Mouse (Mus musculus) lung, embryonic 16.5 days (tissue): ENCODE measurements around the gene Meox1. TPM values are rescaled to one million over a fixed set of nuclear protein-coding genes. Genes with fewer than 3 reads are reported as not detected.
A peak's percentile ranks its signal among the peaks of the same experiment; 100 is the strongest.

Source experiments
- ATAC-seq: fragments of 200-750 bp; cut with Nextera tagmentation; 2 replicates; pipeline ENCODE4 v1.8.0; 2017; ENCODE audit warnings: low read depth, mild to moderate bottlenecking, moderate library complexity
- H3K27ac ChIP-seq: fragments of 300-500 bp; sonication (generic); 2 replicates; pipeline ENCODE4 v1.5.1; 2014; ENCODE audit warnings: mild to moderate bottlenecking, control low read depth, low read length
- H3K27me3 ChIP-seq: fragments of 300-500 bp; sonication (generic); 2 replicates; pipeline ENCODE4 v1.6.1; 2014; ENCODE audit warnings: low read depth, low read length, mixed read lengths; ENCODE audit not compliant: control insufficient read depth, insufficient read depth
- H3K36me3 ChIP-seq: fragments of 300-500 bp; sonication (generic); 2 replicates; pipeline ENCODE4 v1.6.1; 2014; ENCODE audit warnings: low read length; ENCODE audit not compliant: control insufficient read depth, insufficient read depth
- H3K4me1 ChIP-seq: fragments of 300-500 bp; sonication (generic); replicated peaks from 2 replicates; pipeline ENCODE4 v1.6.1; 2014; ENCODE audit warnings: low read length, mixed read lengths; ENCODE audit not compliant: control insufficient read depth, insufficient read depth
- H3K4me2 ChIP-seq: fragments of 300-500 bp; sonication (generic); 2 replicates; pipeline ENCODE4 v1.6.1; 2014; ENCODE audit warnings: low read depth, low read length, control low read depth
- H3K4me3 ChIP-seq: fragments of 300-500 bp; sonication (generic); 2 replicates; pipeline ENCODE4 v1.5.1; 2014; ENCODE audit warnings: mild to moderate bottlenecking, low read length, control low read depth
- H3K9ac ChIP-seq: fragments of 300-500 bp; sonication (generic); 2 replicates; pipeline ENCODE4 v1.6.1; 2014; ENCODE audit warnings: low read length, control low read depth
- H3K9me3 ChIP-seq: fragments of 300-500 bp; sonication (generic); 2 replicates; pipeline ENCODE4 v1.6.1; 2016; ENCODE audit warnings: low read length; ENCODE audit not compliant: control insufficient read depth
- WGBS: fragments of 180-500 bp; shearing (Covaris S2); extraction: QIAGEN DNeasy Blood & Tissue Kit; methylation state at CpG from one replicate; pipeline ENCODE4 v1.1.7; 2014; 5-methylcytosine and 5-hydroxymethylcytosine counted together
- polyA plus RNA-seq: library from polyadenylated mRNA; unstranded; fragments of >200 nt; fragmentation: Nextera tagmentation; extraction: Ambion mirVana; gene quantifications from 2 replicates; pipeline ENCODE4 v1.2.1, GENCODE M21; 2015

The Meox1 gene
- polyA plus RNA-seq, 1 experiment from 2014 or later: 11.7 TPM

DNA sequence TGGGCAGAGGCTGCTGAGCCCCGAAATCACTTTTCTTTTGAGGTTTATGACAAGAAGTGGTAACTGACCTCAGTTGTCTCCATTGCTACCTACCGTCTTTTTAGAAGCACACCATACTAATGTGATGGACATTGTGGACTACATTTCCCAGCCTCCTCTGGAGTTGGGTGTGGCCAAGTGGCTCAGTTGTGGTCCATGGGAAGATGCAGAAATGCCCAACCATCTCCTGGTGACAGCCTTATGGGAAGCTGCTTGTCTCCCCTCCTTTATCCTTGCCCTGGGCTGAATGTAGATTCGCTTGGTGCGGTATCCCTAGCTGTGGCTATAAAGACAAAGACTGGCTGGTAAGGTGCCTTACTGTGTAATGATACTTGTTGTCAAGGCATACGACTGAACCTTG, 46.7 kb downstream of the Meox1 start:
- ATAC-seq: no peak
- WGBS: 86% methylated on average over 5 of the region's 5 CpGs
- no peaks in the 10 kb centered on the region for H3K9me3 ChIP-seq
- H3K9ac ChIP-seq: no peak overlapping the region
- H3K27me3 ChIP-seq: no peaks in the 10 kb centered on the region
- H3K4me1 ChIP-seq: peaks cover 10% of the 10 kb centered on the region
- no peaks in the 10 kb centered on the region for H3K36me3 ChIP-seq
- H3K27ac ChIP-seq: no peak overlapping the region
- no peak overlapping the region for H3K4me3 ChIP-seq
- H3K4me2 ChIP-seq: no peak overlapping the region

DNA sequence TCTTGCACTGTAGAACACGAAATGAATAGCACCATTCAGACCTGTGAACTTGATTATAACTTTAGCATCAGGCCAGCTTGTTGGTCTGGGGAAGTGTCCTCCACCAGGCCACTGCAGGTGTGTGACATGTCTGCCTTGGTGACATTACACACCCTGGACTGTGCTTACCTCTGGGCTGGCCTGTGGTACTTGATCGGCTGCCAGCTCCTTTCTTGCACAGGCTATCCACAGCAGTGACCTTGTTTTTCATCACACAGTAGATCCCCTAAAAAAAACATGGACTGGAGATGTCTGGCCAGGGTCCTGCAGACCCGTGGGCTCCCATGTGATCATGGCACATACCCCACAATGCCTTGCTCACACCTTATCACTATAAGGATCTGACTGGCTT, 51.4 kb downstream of the Meox1 start:
- peak; percentile 39; the same call in 1 of the 2 replicates for ATAC-seq
- Histone ChIP-seq H3K9me3 (peaks cover 3% of the 10 kb centered on the region), H3K27ac (peak overlapping the region; percentile 80), H3K4me2 (no peak overlapping the region), H3K4me3 (no peak overlapping the region), H3K4me1 (peaks cover 8% of the 10 kb centered on the region), H3K36me3 (no peaks in the 10 kb centered on the region), H3K9ac (no peak overlapping the region), H3K27me3 (no peaks in the 10 kb centered on the region)
- WGBS: 71% methylated on average over 3 of the region's 3 CpGs

DNA sequence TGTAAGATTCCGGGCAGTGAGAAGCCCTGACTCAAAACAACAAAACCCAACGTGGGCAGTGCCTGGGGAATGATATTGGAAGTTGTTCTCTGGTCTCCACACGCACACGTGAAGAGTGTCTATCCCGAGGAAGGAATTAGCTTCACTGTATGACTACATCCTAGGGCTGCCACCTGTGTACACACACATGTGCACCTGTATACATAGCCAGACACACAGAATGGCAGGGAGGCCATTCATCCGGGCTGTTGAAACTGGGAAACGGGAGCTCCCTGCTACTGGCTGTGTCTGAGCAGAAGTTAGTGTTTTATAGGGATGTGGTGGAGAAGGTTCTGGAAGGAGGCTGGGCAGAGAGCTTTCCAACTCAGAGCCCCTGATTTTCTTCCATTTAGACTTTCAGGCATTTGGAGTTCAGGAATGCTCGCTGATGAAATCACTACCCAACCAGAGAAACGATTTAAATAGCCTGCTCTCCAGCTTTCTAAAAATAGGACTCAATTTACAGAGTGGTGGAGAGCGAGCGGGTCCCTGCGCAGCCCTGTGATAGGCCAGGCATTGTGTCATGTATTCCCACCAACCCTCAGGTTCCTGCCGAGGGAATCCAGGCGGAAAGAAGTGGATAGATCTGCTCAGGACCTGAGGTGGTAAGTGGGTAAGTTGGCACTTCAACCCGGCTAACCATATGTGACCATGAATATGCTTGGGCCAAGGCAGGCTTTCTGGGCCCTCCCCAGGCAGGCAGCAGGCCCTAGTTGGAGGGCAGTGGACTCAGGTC, 52.0 kb downstream of the Meox1 start:
- Histone ChIP-seq H3K27me3 (no peaks in the 10 kb centered on the region), H3K9me3 (peaks cover 3% of the 10 kb centered on the region), H3K9ac (peak overlapping the region; percentile 14; the same call in 1 of the 2 replicates), H3K4me3 (no peak overlapping the region), H3K27ac (peak overlapping the region; percentile 80), H3K4me2 (no peak overlapping the region), H3K4me1 (peaks cover 8% of the 10 kb centered on the region), H3K36me3 (no peaks in the 10 kb centered on the region)
- ATAC-seq: peak; percentile 87
- WGBS: 47% methylated on average over 15 of the region's 15 CpGs

DNA sequence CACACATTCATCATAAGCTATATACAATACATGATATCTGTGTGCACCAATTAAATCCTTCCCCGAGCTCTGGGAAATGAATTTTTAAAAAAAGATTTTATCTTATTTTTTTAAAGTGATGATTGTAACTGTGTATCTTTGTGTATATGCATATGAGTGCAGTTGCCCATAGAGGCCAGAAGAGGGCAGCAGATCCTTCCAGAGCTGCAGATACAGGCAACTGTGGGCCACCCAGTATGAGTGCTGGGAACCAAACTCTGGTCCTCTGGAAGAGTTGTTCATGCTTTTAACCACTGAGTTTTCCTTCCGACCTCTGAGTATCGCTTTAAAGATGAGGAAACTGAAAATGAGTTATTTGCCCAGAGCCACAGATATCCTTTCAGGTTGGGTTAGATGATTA, 53.8 kb downstream of the Meox1 start:
- H3K9ac ChIP-seq: no peak overlapping the region
- H3K27me3 ChIP-seq: no peaks in the 10 kb centered on the region
- H3K9me3 ChIP-seq: peaks cover 3% of the 10 kb centered on the region
- no peak overlapping the region for H3K4me3 ChIP-seq
- H3K4me1 ChIP-seq: peaks cover 8% of the 10 kb centered on the region
- no peak overlapping the region for H3K27ac ChIP-seq
- no peak for ATAC-seq
- WGBS: 97% methylated on average over 3 of the region's 3 CpGs
- no peak overlapping the region for H3K4me2 ChIP-seq
- no peaks in the 10 kb centered on the region for H3K36me3 ChIP-seq

GRCm38 (mm10) chr11:101839426-101839825, 54.7 kb downstream of the Meox1 start:
- Histone ChIP-seq H3K4me2 (no peak overlapping the region), H3K27ac (no peak overlapping the region), H3K4me3 (no peak overlapping the region), H3K27me3 (no peaks in the 10 kb centered on the region), H3K4me1 (peaks cover 8% of the 10 kb centered on the region), H3K9ac (no peak overlapping the region), H3K9me3 (peaks cover 3% of the 10 kb centered on the region), H3K36me3 (no peaks in the 10 kb centered on the region)
- no peak for ATAC-seq
- 52% methylated on average over 5 of the region's 8 CpGs for WGBS

DNA sequence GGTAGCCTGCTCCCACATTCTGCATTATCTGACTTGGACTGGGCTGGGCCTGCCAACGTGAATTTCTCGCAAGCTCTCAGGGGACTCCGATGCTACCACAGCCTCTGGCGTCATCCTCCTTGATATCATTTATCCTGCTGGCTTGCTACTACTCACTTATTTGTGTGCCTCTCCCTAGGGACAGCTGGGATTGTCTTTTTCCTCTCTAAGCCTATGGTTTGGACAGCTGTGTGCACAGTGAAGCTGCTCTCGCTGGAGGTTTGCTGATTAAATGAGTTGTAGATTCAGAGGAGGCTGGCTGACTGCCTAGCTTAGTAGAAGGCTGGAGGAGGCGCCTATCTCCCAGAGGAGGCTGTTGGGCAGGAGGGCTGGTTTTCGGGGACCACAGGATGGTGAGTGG, 62.2 kb downstream of the Meox1 start:
- Histone ChIP-seq H3K36me3 (no peaks in the 10 kb centered on the region), H3K9me3 (no peaks in the 10 kb centered on the region), H3K27me3 (no peaks in the 10 kb centered on the region), H3K4me3 (no peak overlapping the region), H3K4me1 (peaks cover 16% of the 10 kb centered on the region), H3K9ac (0 out of 2 replicates have a peak overlapping the region, but pooled peaks have one; percentile 12), H3K4me2 (no peak overlapping the region), H3K27ac (no peak overlapping the region)
- 46% methylated on average over 7 of the region's 7 CpGs for WGBS
- ATAC-seq: peak; percentile 26; the same call in 1 of the 2 replicates

GRCm38 (mm10) chr11:101830616-101831015, 63.6 kb downstream of the Meox1 start:
- WGBS: 52% methylated on average over 8 of the region's 8 CpGs
- no peak overlapping the region for H3K4me3 ChIP-seq
- no peaks in the 10 kb centered on the region for H3K9me3 ChIP-seq
- 0 out of 2 replicates have a peak, but pooled peaks have one; percentile 46 for ATAC-seq
- no peak overlapping the region for H3K9ac ChIP-seq
- H3K36me3 ChIP-seq: no peaks in the 10 kb centered on the region
- no peak overlapping the region for H3K4me2 ChIP-seq
- no peaks in the 10 kb centered on the region for H3K27me3 ChIP-seq
- H3K27ac ChIP-seq: peak overlapping the region; percentile 60
- H3K4me1 ChIP-seq: peaks cover 16% of the 10 kb centered on the region

DNA sequence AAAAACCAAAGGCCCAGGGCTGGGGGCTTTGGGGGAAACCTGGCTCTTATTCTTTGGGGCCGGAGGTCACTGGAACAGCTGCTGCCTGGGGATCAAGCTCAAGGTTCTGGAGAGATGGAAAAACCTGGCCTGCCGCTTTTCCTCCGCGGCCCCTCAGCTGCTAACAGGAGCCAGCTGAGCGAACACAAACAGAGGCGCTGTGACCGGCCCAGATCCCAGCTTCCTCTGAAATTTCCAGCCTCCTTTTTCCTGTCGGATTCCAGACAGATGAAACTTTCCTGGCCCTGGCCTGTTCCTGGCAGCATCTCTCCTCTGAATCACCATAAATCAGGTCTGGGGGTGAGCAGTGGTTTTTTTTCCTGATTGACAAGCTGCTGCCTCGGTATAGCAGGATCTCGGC, 64.1 kb downstream of the Meox1 start:
- H3K4me1 ChIP-seq: peaks cover 16% of the 10 kb centered on the region
- H3K9me3 ChIP-seq: no peaks in the 10 kb centered on the region
- peak overlapping the region; percentile 60 for H3K27ac ChIP-seq
- no peaks in the 10 kb centered on the region for H3K27me3 ChIP-seq
- WGBS: 8% methylated on average over 10 of the region's 10 CpGs
- no peak overlapping the region for H3K4me3 ChIP-seq
- peak overlapping the region; percentile 4; the same call in 1 of the 2 replicates for H3K4me2 ChIP-seq
- H3K9ac ChIP-seq: peak overlapping the region; percentile 1; the same call in 1 of the 2 replicates
- H3K36me3 ChIP-seq: no peaks in the 10 kb centered on the region
- peak; percentile 82 for ATAC-seq

DNA sequence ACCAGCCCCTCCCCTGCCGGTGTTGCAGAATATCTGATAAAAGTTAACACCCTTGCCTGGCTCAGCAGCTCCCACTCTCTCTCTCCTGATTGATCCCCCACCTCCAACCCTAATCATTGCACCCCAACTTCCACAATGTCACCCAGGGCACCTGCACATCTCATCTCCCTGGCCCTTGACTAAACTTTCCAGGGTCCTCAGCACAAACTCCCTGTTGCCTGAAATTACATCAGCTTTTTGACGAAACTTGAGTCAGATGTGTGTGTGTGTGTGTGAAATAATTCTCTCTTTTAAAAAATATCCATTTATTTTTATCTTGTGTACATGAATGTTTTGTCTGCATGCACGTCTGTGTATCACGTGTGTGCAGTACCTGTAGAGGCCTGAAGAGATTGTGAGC, 65.5 kb downstream of the Meox1 start:
- H3K4me2 ChIP-seq: no peak overlapping the region
- H3K36me3 ChIP-seq: no peaks in the 10 kb centered on the region
- H3K27me3 ChIP-seq: no peaks in the 10 kb centered on the region
- no peak overlapping the region for H3K27ac ChIP-seq
- WGBS: 89% methylated on average over 4 of the region's 4 CpGs
- no peaks in the 10 kb centered on the region for H3K9me3 ChIP-seq
- H3K4me3 ChIP-seq: no peak overlapping the region
- H3K9ac ChIP-seq: no peak overlapping the region
- H3K4me1 ChIP-seq: peaks cover 16% of the 10 kb centered on the region
- no peak for ATAC-seq
